Mouse (Mus musculus) testis, adult 2 months (tissue): ENCODE data around the gene Pdgfc. TPM values are rescaled to one million over a fixed set of nuclear protein-coding genes. Genes with fewer than 3 reads are reported as not detected.

Experiments
- H3K27ac ChIP-seq: fragments of 200-500 bp; 2 replicates; pipeline ENCODE4 v1.5.1; 2012; ENCODE audit warnings: low read depth, low read length; ENCODE audit not compliant: control insufficient read depth, insufficient read depth
- H3K27me3 ChIP-seq: fragments of 200-500 bp; 2 replicates; pipeline ENCODE4 v1.6.1; 2012; ENCODE audit warnings: mild to moderate bottlenecking, low read length, moderate library complexity; ENCODE audit not compliant: control insufficient read depth, insufficient read depth
- H3K36me3 ChIP-seq: fragments of 200-500 bp; 2 replicates; pipeline ENCODE4 v1.6.1; 2012; ENCODE audit warnings: mild to moderate bottlenecking, low read length; ENCODE audit not compliant: control insufficient read depth, insufficient read depth
- H3K4me1 ChIP-seq: fragments of 200-500 bp; 2 replicates; pipeline ENCODE4 v1.6.1; 2012; ENCODE audit warnings: low read length; ENCODE audit not compliant: control insufficient read depth, insufficient read depth
- H3K4me3 ChIP-seq: fragments of 200-500 bp; 2 replicates; pipeline ENCODE4 v1.5.1; 2012; ENCODE audit warnings: low read depth, mild to moderate bottlenecking, low read length, moderate library complexity, mixed read lengths; ENCODE audit not compliant: control insufficient read depth
- CTCF ChIP-seq: fragments of 200-500 bp; IDR thresholded peaks from 2 replicates; pipeline ENCODE4 v1.5.1; 2012; ENCODE audit warnings: low read depth, mild to moderate bottlenecking, inconsistent platforms, low read length, moderate library complexity; ENCODE audit not compliant: control insufficient read depth, insufficient read depth, insufficient replicate concordance
- POLR2A ChIP-seq: fragments of 200-500 bp; IDR thresholded peaks from 2 replicates; pipeline ENCODE4 v1.6.1; 2012; ENCODE audit warnings: low read depth, mild to moderate bottlenecking, inconsistent platforms, low read length, moderate library complexity; ENCODE audit not compliant: control insufficient read depth
- polyA plus RNA-seq: library from polyadenylated mRNA; depleted of rRNA; stranded (reverse); fragments of >200 nt; gene quantifications from 2 replicates; pipeline ENCODE4 v1.2.3, GENCODE M21; 2012

Pdgfc gene
- polyA plus RNA-seq, 1 experiment = 3.7 TPM

- Histone ChIP-seq H3K4me3 (no peak overlapping the region), H3K4me1 (no peaks in the 10 kb centered on the region), H3K27ac (no peak overlapping the region), H3K27me3 (no peaks in the 10 kb centered on the region), H3K36me3 (no peaks in the 10 kb centered on the region)
- TF ChIP-seq CTCF (no peak), POLR2A (no peak)
Observed at GRCm38 (mm10) chr3:81102877-81103420, 66.7 kb downstream of the Pdgfc start.

DNA sequence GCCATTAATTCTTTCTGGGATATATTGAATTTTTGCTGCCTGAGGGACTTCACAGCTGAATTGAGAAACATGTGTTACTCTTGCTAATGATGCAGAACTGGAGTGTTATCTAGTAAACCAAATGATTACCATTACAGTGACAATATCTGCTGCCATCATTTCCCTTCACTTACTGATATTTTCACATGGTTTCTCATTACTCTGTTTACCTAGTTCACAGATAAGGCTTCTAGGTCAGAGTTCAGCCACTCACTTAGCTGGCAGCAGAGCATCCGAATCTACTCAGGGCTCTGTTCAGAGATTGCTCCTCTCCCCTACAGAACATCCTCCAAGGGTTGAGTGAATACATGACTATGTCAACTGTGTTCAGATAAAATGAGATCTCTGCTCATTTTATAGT lies 71.3 kb downstream of the Pdgfc start:
- Histone ChIP-seq H3K27me3 (no peaks in the 10 kb centered on the region), H3K4me1 (no peaks in the 10 kb centered on the region), H3K36me3 (no peaks in the 10 kb centered on the region), H3K27ac (no peak overlapping the region), H3K4me3 (no peak overlapping the region)
- no peak for TF ChIP-seq CTCF
- no peak for TF ChIP-seq POLR2A

DNA sequence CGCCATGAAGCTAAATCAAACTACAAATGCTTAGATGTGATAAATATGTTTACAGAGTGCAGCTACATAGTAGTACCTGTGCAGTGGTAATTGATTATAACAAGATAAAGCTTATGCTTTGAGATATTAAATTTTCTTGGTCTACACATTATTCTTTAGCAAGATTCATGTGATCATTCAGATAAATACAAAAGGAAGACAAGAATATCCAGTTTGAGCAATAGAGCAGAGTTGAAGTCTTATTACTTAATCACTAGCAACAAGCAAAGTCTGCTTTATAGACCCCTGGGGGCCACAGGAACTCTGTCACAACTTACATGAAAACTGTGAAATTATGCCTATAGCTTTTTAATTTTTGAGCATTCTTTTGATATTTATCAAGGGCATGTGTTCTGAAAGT lies 74.8 kb downstream of the Pdgfc start:
- Histone ChIP-seq H3K27ac (no peak overlapping the region), H3K4me1 (no peaks in the 10 kb centered on the region), H3K27me3 (no peaks in the 10 kb centered on the region), H3K36me3 (no peaks in the 10 kb centered on the region), H3K4me3 (no peak overlapping the region)
- no peak for TF ChIP-seq POLR2A
- TF ChIP-seq CTCF = no peak

DNA sequence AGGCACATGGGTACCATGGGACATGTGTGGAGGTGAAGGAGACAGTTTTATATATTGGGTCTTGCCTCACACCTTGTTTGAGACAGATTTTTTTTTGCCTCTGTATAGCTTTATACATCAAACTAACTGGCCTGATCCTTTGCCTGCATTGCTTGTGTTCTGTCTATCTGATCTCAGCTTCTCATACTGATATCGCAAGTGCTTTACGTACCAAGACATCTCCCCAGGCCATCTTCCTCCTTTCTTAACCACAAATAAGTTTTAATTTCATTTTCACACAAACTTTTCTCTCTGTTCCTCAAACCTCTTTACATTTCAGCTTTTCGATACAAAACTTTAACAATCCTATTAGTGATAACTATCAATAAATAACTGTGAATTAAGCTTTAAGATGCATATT lies 76.7 kb downstream of the Pdgfc start:
- Histone ChIP-seq H3K4me3 (no peak overlapping the region), H3K4me1 (no peaks in the 10 kb centered on the region), H3K27me3 (no peaks in the 10 kb centered on the region), H3K27ac (no peak overlapping the region), H3K36me3 (no peaks in the 10 kb centered on the region)
- TF ChIP-seq CTCF = no peak
- TF ChIP-seq POLR2A = no peak

DNA sequence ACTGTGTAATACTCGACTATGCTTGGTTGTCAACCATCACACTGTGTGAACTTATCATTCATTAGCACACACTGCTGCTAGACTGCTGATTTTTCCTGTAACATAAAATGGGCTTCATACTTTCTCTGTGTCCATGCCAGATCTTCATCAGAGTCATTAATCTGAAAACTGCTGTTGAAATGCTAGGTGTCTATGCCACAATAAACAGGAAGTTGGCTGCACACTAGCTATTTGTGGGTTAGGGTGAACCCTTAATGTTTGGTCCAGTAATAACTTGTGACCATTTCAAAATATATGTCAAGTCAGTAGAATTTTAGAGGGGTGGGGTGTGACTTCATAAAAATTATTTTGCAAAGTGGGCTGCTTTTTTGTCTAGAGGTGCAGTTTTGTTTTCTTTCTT lies 84.4 kb downstream of the Pdgfc start:
- Histone ChIP-seq H3K4me3 (no peak overlapping the region), H3K27me3 (no peaks in the 10 kb centered on the region), H3K4me1 (no peaks in the 10 kb centered on the region), H3K36me3 (no peaks in the 10 kb centered on the region), H3K27ac (no peak overlapping the region)
- TF ChIP-seq POLR2A (no peak), CTCF (no peak)

DNA sequence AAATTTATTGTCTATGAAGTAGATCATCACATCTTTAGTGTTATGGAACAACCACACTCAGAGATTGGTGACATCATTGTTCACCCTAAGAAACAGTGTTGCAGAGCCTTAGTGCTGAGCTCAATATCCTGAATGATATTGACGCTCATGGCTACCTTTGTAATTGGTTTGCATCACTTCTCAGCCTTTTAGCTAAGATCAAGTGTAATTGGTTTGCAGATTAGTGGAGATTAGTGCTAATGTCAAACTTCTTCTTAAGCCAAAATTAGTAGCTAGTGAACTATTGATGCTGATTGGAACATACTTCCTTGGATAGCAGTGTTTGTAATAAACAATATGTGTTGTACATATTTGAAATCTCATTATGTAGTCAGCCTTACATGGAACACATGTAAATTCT lies 85.5 kb downstream of the Pdgfc start:
- no peak for TF ChIP-seq CTCF
- TF ChIP-seq POLR2A = no peak
- Histone ChIP-seq H3K27me3 (no peaks in the 10 kb centered on the region), H3K36me3 (no peaks in the 10 kb centered on the region), H3K27ac (no peak overlapping the region), H3K4me1 (no peaks in the 10 kb centered on the region), H3K4me3 (no peak overlapping the region)

- Histone ChIP-seq H3K4me1 (no peaks in the 10 kb centered on the region), H3K27ac (no peak overlapping the region), H3K4me3 (no peak overlapping the region), H3K36me3 (no peaks in the 10 kb centered on the region), H3K27me3 (no peaks in the 10 kb centered on the region)
- TF ChIP-seq POLR2A (no peak), CTCF (no peak)
Observed at GRCm38 (mm10) chr3:81123461-81123860, 87.2 kb downstream of the Pdgfc start.

DNA sequence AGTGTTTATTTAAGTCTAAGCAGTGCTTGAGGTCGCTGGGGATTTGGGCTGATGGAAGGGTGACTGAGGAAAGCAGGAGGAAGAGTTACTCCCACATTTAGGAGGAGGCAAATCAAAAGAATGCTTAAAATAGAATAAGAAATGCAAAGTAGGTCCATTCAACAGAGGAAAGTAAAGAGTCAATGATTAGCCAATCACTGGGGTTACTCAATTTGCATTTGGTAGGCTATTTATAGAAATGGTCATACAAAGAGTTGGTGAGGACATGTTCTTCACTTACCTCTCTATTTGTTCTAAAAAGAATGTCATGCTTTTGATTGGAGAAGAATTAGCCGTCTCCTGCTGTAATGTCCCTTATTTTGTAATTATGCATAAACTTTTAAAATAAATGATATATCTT lies 90.8 kb downstream of the Pdgfc start:
- Histone ChIP-seq H3K4me3 (no peak overlapping the region), H3K4me1 (no peaks in the 10 kb centered on the region), H3K27me3 (no peaks in the 10 kb centered on the region), H3K36me3 (no peaks in the 10 kb centered on the region), H3K27ac (no peak overlapping the region)
- TF ChIP-seq POLR2A = no peak
- TF ChIP-seq CTCF = no peak
